Mouse (Mus musculus): Measurements from ENCODE around the gene Psrc1. TPM values are rescaled to one million over a fixed set of nuclear protein-coding genes. Genes with fewer than 3 reads are reported as not detected.

Psrc1 gene
- under 1 TPM; 0.39 to 0.68 TPM for total RNA-seq (2021)

DNA sequence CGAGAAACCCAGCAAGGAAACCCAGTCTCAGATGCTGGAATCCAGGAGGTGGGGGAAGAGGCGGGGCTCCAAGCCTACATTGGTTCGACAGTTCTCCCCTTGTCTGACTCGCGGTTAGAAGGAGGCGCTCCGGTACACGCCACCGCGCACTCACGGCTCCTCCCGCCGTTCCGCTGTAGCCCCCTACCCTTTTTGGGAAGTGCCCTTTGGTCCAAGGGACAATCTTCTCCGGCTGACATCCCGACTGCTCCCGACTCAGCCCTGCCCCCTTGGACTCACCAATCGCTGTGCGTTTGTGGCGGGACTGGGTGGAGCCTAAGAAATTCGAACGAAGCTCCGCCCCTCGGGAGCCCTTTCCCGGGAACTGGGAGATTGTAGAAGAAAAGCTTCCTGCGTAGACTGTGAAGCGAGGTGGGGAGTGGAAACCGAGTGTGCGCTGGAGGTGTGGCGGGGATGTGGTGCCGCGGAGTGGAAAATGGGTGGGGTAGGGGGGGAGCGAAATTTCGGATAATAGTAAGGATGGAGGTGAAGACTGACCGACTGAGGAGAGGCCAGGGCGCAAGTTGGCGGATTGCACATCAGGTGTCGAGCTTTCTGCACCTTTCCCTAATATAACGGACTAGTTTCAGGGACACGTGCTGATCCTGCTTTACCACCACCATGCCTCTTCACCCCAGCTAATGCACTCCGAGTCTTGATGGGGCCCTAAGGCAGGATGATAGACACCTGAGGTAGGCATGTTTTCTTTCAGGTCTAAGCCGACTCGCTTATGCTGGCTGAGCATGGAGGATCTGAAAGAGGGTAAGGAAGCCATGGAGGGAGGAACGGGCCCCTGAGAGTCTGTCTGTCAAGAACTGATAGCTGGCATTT lies at the start of gene Psrc1:
Psrc1 (plus strand) TSS at position 355 of the 870 bp plus-strand sequence.
- peak; percentile 89 to 90 for DNase-seq
- intact Hi-C loops (cut with DNase I), result no loop called here

DNA sequence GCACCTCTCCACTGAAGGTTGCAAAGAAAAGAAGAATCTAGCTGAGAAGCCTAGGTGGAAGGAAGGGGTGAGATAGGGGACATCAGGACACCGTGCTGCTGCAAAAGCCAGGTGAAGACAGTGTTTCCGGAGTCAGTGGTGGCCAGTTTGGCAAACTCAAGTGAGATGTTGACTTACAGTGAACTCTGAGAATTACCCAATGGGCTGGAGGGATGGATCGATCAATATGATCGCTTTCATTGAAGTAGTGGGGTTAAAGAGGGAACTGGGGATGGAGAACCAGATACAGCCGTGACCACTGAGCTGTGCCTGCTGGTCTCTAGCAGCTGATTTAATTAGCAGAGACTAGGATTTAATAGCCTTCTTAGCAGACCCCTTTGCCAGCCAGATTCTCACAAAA lies 46.8 kb upstream of the Psrc1 start:
- no peak for DNase-seq
- intact Hi-C loops (cut with DNase I), result no loop called here

- no peak for DNase-seq
- intact Hi-C loops (cut with DNase I), result loop anchor here (5.0 kb wide), 1 partner anchor 59 kb away; the partner anchor contains the start of gene Sort1
Measured at GRCm38 (mm10) chr3:108341040-108341439, 42.6 kb upstream of the Psrc1 start.

DNA sequence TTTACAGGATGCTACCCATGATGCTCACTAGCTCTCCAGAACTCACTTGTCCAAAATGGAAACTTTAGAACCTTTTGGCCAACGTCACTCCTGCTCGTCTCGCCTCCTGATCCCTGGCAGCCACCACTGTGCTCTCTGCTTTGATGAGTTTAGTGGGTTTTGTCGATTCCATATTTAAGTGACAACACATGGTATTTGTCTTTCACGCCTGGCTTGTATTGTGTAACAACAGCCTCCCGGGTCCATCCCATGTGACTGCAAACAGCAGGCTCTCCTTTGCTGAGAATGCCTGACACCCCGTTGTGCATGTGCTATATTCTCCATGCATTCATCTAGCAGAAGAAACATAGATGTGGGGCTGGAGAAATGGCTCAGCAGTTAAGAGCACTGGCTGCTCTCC lies 41.5 kb upstream of the Psrc1 start:
- DNase-seq, result no peak
- intact Hi-C loops (cut with DNase I), result loop anchor here (5.0 kb wide), 1 partner anchor 60 kb away; the partner anchor contains the start of gene Sort1

GRCm38 (mm10) chr3:108345855-108346254 lies 37.8 kb upstream of the Psrc1 start:
- intact Hi-C loops (cut with DNase I), result no loop called here
- no peak for DNase-seq

GRCm38 (mm10) chr3:108348376-108348775 lies 35.3 kb upstream of the Psrc1 start:
- intact Hi-C loops (cut with DNase I), result no loop called here
- DNase-seq, result no peak

DNA sequence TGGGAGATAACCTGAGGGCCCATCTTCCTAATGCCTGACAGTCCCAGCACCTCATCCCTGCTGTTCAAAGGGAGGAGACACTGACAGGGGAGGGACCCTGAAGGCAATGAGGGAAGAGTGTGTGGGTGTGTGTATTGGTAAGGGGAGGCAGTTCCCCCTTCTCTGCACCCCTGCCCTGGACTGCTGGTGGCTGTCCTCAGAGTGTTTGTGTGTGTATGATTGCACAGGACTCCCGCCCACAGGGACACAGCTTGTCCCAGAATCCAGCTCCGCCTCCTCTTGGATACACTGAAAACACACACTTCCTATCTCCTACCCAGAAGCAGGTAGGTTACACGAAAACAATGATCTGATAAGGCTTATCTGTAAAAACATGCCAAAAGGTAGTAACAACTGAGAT lies 28.4 kb upstream of the Psrc1 start:
- intact Hi-C loops (cut with DNase I), result no loop called here
- DNase-seq, result no peak

- intact Hi-C loops (cut with DNase I), result no loop called here
- DNase-seq, result no peak
Measured at GRCm38 (mm10) chr3:108357051-108357450, 26.6 kb upstream of the Psrc1 start.

DNA sequence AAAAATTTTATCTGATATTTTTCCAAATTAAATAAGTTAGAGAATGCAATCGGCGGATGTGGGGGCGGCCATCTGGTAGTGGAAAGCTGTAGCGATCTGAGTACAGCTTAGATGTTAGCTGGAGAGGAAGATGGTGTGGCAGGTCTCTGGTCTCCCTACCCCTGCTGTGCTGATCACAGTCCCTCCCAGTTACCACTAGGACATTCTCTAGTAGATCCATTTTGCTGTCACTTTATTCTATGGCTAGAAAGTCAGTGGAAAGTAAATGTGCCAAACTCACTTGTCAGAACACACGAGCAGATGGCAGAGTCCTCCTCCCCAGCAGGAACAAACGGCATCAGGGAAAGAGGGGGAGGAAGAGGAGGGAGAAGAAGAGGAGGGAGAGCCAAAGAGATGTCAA lies 25.2 kb upstream of the Psrc1 start:
- DNase-seq, result no peak
- intact Hi-C loops (cut with DNase I), result no loop called here

- intact Hi-C loops (cut with DNase I), result no loop called here
- no peak for DNase-seq
Measured at GRCm38 (mm10) chr3:108360894-108361293, 22.7 kb upstream of the Psrc1 start.

- DNase-seq, result no peak
Measured at GRCm38 (mm10) chr3:108363626-108364025, 20.0 kb upstream of the Psrc1 start.

DNA sequence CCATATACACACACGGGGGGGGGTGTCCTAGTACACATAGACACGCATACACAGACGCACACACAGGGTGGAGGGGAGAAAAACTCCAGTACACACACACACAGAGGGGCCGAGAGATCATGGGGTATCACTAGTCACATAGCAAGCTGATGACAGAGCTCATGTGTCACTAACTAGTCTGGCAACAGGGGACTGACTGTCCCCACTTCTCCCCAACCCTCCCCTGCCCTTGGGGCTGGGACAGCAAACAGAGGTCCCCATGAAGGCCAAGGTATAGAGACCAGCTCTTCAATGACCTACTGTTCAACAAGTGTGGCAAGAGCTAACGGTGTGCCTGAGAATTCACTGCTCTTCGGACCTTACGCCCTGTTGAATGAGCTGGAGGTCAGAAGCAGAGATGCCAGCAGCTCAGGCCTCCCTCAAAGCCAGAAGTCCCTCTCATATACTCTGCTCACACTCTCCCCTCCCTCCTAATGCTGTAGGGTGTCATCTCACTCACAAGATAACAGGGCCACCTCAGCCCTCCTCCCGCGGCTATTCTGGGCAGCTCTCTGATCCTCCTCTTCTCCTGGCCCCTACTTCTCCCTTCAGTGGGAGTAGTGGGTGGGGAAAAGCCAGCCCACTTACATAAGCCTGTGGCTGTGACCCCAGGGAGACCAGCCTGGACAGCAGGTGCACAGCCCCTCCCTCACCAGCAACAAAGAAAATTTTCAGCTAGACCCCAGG lies 19.2 kb upstream of the Psrc1 start, which contains the start of gene Mybphl:
Mybphl (plus strand) TSS at position 642 of the 726 bp plus-strand sequence.
- DNase-seq, result no peak
- intact Hi-C loops (cut with DNase I), result no loop called here

More at GRCm38 (mm10) chr3:108363626-108364025, 20.0 kb upstream of the Psrc1 start:
- intact Hi-C loops (cut with DNase I), result no loop called here

DNA sequence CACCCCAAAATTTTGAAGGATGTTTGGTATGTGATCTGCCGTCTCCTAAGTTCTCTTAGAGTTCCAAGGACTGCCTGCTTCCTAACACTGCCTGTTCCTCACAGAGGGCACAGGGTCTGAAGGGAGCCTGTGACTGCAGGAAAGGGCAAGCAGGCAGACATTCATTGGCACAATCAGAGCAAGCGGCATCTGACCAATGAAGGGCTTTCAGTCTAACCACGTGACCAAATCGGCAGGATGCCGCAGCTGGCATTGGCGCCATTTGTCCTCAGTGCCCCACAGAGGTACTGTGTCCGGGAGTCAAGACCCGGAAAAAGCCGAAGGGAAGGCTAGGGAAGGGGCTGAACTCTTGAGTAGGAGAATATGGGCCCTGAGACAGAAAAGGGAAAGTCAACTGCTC lies 16.5 kb upstream of the Psrc1 start:
- intact Hi-C loops (cut with DNase I), result no loop called here
- DNase-seq, result no peak

DNA sequence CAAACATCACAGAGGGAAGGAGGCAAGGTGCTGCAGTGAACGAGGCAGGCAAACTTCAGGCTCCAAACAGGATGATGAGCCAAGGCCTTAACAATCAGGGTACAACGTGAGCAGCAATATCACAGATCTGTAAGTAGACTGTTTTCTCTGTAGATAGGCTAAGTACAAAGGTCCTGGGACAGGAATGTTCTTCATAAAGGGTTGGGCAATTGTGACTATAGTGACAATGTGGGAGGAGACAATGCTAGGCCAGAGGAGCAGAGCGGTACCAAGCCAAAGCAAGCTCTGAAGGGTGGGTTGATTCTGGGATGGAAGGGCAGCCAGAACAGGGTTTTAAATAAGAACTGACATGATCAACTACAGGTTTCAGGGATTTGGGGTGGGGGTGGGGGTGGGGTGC lies 15.8 kb upstream of the Psrc1 start:
- intact Hi-C loops (cut with DNase I), result no loop called here
- DNase-seq, result no peak

DNA sequence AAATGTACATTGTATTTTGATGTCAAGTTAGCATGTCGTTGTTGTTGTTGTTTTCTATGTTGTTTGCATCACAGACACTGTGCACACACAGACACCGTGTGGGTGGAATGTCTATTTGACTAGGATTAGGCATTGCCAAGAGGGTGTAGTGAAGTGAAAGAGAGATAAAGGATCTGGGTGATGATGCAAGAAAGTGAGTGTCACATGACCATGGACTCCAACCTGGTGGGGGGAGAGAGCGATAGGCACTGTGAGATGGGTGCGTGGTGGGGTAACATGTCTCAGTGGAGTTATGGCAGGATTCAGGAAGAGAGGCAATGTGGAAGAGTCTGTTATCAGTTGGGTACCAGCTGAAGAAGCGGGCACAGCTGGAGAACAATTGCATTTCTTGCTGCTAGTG lies 14.9 kb upstream of the Psrc1 start:
- DNase-seq, result no peak
- intact Hi-C loops (cut with DNase I), result no loop called here

- no peak for DNase-seq
- intact Hi-C loops (cut with DNase I), result no loop called here
Measured at GRCm38 (mm10) chr3:108372274-108372673, 11.4 kb upstream of the Psrc1 start.

DNA sequence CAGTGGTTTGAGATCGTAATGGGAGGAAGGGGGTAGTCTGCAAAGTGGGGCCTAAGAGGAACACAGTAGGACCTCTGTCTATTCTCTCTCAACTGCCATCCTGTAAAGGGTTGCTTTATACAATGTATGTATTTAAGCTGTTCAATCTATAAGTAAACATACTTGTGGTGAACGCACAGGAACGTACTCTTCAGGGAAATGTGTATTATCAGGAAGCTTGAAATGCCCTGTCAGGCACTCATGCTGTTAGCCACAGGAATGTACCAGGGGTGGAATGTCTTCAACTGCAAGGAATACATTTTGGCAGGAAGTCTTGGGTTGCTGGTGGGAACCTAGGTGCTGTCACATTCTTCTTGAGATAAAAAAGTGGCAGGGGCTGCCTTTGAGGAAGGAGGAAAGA lies 10.9 kb upstream of the Psrc1 start:
- DNase-seq, result no peak
- intact Hi-C loops (cut with DNase I), result no loop called here

DNA sequence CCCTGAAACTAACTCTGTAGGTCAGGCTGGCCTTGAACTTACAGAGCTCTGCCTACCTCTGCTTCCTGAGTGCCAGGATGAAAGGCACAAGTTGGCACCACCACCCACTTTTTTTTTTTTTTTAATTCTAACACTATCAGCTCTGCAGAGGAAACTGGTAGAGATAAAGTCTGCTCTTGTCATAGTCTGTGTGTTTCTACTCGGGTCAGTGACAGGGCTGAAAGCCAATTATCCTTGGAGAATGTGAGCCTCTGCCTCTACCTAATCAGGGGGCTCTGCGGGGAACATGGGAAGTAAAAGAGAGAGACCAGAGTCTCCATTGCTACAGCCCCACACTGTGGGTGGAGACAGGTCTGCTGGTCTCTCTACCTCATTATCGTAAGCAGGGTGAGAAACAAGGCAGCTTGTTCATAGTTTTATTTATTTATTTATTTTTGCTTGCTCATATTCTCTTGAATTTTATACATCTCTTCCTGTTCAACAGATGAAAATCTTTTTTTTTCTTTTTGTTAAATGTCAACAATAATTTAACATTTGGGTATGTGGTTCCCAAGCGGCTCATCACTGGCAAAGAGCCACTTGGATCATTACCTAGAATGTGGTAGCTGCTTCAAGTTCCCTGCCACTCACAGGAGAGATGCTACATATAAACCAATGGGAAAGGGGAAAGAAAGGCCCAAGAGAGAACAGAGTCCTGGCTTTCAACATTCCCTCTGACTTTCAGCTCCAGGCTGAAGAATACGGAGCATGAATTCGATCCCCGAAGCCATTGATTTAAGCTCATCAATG lies 4.6 kb upstream of the Psrc1 start:
- no peak for DNase-seq
- intact Hi-C loops (cut with DNase I), result no loop called here

DNA sequence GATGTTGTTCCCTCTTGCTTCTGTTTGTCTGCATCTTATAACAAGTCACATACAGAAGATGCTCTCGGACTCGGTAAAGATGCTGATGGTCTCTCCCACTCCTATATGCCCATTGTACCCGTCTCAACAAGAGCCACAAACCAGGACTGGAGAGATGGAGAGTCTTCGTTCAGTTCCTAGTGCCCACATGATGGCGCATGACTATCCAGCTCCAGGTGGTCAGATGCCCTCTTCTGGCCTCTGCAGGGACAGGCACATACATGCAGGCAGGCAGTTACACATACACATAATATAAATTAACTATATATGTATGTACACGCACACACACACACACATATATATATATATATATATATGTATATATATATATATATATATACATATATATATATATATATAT lies 2.9 kb upstream of the Psrc1 start:
- DNase-seq, result no peak
- intact Hi-C loops (cut with DNase I), result no loop called here

DNA sequence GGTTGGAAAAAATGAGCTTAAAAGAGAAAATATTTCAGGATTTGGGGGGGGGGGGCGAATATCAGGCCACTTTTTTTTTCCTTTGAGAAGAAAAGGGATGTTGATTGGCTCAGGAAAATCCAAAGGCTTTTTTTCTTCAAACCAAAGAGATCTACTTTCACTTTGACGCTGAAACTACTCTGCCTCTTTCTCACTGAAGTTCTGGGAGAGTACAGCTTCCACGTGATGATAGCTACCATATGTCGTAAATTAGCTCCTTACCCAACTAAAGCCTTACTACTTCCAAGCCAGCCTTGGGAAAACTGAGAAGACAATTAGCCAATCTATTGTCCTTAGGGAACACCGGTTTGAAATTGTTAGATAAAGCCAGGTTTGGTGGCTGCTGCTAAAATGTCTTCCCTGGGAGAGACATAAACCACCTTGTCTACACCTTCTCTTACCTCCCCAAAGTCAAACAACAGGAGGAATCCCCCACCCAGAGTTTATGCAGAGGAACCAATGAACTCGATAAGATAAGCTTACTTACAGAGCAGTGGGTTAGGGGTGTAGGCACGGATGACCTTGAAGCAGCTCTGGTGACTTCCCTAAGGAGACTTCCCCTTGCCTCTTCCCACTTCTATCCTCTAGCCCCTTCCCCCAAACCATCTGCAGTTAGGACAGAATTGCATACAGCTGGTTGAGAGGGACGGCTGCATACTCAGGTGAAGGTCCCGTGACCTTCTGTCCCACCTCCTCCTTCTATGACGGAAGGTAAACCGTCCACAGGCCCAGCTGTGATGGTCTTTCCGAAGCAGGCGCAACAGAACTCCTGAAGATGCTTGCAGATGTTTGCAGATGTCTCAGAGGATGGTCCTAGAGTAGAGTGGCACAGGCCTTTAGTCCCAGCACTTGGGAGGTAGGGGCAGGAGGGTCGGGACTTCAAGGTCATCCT lies 1.4 kb upstream of the Psrc1 start:
- peak in 1 of 2 experiments; percentile 17 for DNase-seq
- intact Hi-C loops (cut with DNase I), result no loop called here
